Mouse (Mus musculus) thymus, adult 2 months (tissue): ENCODE data around the gene Ldb2.

ENCODE experiments used
- CTCF ChIP-seq: fragments of 200-500 bp; IDR thresholded peaks from 2 replicates; pipeline ENCODE4 v1.5.1; 2012; ENCODE audit warnings: mild to moderate bottlenecking, control low read depth, low read length, moderate library complexity, borderline replicate concordance; ENCODE audit not compliant: control insufficient read depth, poor library complexity, insufficient read depth; ENCODE audit errors: extremely low read depth
- POLR2A ChIP-seq: fragments of 200-500 bp; IDR thresholded peaks from 2 replicates; pipeline ENCODE4 v1.6.1; 2012; ENCODE audit warnings: mild to moderate bottlenecking, low read length, control low read depth, moderate library complexity; ENCODE audit not compliant: control insufficient read depth, poor library complexity, insufficient read depth; ENCODE audit errors: extremely low read depth

DNA sequence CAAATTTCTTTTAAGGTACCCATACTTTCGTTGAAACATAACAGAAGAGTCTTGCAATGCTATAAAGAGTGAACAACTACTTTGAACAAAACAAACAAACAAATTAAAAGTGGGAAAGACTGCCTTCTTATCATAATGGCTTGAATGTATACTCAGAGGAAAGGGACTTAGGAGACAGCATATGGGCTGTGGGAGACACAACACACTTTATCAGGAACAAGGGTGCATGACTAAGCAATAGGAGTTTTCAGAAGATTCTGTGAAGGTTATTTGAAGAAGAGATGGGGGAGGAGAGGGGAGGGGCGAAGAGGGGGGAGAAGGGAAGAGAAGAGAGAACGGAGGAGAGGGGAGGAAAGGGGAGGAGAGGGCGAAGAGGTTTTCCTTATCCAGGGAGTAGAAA lies 334.2 kb downstream of the Ldb2 start:
- no peak for TF ChIP-seq CTCF
- no peak for TF ChIP-seq POLR2A
